Mouse (Mus musculus) MEL (cell line): Measurements from ENCODE around the gene Prex1.

Experiments used
- EP300 ChIP-seq, 2 experiments: IDR thresholded peaks; 2 replicates each; pipeline ENCODE4 v1.6.1; 2011; ENCODE audit warnings: improper control_type of control experiment in 2 of 2, low read length in 2 of 2, low read depth in 1 of 2, mild to moderate bottlenecking in 1 of 2
- MXI1 ChIP-seq: IDR thresholded peaks from 2 replicates; pipeline ENCODE4 v1.6.1; 2011; ENCODE audit warnings: mild to moderate bottlenecking, low read depth, low read length, improper control_type of control experiment
- POLR2A ChIP-seq, 2 experiments: IDR thresholded peaks; 2 replicates each; pipeline ENCODE4 v1.6.1; 2011 to 2012; ENCODE audit warnings: low read length in 2 of 2, mild to moderate bottlenecking in 2 of 2, control low read depth in 1 of 2, improper control_type of control experiment in 1 of 2, low read depth in 1 of 2, moderate library complexity in 1 of 2; ENCODE audit not compliant: control insufficient read depth in 1 of 2, insufficient read depth in 1 of 2, poor library complexity in 1 of 2

DNA sequence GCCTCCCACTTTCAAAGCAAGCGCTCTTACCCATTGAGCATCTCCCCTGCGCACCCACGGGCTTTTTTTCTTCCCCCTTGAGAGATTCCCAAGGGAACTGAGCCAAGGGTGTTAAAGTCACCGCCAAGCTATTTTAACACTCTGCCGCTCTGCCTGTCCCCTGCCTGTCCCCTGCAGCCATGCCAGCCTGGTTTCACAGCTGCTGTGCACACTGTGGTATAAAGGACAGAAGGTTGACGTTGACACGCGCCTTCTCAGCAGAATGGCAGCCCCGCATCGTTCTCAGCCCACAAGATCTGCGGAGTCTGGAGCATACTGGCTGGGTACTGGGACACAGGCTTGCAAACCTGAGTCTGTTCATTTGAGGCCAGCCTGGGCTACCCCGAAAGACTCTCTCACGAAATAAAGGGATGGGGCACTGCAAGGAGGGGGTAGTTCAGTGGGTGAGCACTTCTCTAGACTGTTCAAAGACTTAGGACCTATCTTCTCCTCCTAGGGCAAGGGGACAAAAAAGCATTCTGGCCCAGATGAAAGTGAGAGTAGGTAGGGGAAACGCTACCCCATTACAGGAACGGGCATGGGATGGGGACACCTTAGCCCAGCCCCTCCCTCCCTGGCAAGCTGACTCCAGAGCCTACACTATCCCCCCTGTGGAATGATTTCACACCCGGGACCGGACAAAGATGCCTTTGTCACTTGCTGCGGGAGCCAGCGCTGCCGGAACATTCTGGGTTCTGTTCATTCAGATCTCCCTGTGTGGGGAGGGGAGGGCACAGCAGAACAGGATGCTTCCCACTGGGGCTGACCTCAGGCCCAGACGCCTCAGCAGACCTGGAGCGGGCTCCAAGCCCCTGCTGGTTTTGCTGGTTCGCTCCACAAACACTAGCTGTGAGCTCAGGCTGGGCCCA, 21.8 kb downstream of the Prex1 start:
- TF ChIP-seq POLR2A (IDR thresholded peaks at IDR 0.05; ENCODE audit: control insufficient read depth in 1 of 2, insufficient read depth in 1 of 2, low read depth in 1 of 2, low read length in 2 of 2, poor library complexity in 1 of 2) (no peak), MXI1 (no peak), EP300 (IDR thresholded peaks at IDR 0.05; ENCODE audit: low read depth in 1 of 2, low read length in 2 of 2) (no peak)
